Mouse (Mus musculus): ENCODE results near the gene Ksr2.

- no peak for TF ChIP-seq CTCF (IDR thresholded peaks at IDR 0.05; ENCODE audit: extremely low read depth, insufficient read depth, insufficient read length, insufficient replicate concordance)
- TF ChIP-seq POLR2A (IDR thresholded peaks at IDR 0.05; ENCODE audit: low read depth, low read length): no peak
These were observed 101.6 kb downstream of the Ksr2 start for GRCm38 (mm10) chr5:117515396-117515795.

All from spleen, adult 2 months (tissue).